Mouse (Mus musculus) MEL (cell line): ENCODE data around the gene Gm5788.
"Not testable (repeated sequence)": the region's sequence is repeated elsewhere in the genome, so short reads cannot be mapped to it uniquely, and the experiment has no call there.

Experiments
- CTCF ChIP-seq, 3 experiments: IDR thresholded peaks in 2 of 3; conservative IDR thresholded peaks in 1 of 3; 2 replicates each; pipeline ENCODE4 v1.5.1; 2011 to 2012; ENCODE audit warnings: low read length in 3 of 3, low read depth in 2 of 3, mild to moderate bottlenecking in 2 of 3, improper control_type of control experiment in 1 of 3, inconsistent platforms in 1 of 3, mixed read lengths in 1 of 3, moderate library complexity in 1 of 3; ENCODE audit not compliant: control insufficient read depth in 1 of 3, insufficient read depth in 1 of 3, poor library complexity in 1 of 3, severe bottlenecking in 1 of 3
- GATA1 ChIP-seq: IDR thresholded peaks from 2 replicates; pipeline ENCODE4 v1.6.1; 2011; ENCODE audit warnings: low read depth, low read length, improper control_type of control experiment
- POLR2A ChIP-seq, 2 experiments: IDR thresholded peaks; 2 replicates each; pipeline ENCODE4 v1.6.1; 2011 to 2012; ENCODE audit warnings: low read length in 2 of 2, mild to moderate bottlenecking in 2 of 2, control low read depth in 1 of 2, improper control_type of control experiment in 1 of 2, low read depth in 1 of 2, moderate library complexity in 1 of 2; ENCODE audit not compliant: control insufficient read depth in 1 of 2, insufficient read depth in 1 of 2, poor library complexity in 1 of 2

DNA sequence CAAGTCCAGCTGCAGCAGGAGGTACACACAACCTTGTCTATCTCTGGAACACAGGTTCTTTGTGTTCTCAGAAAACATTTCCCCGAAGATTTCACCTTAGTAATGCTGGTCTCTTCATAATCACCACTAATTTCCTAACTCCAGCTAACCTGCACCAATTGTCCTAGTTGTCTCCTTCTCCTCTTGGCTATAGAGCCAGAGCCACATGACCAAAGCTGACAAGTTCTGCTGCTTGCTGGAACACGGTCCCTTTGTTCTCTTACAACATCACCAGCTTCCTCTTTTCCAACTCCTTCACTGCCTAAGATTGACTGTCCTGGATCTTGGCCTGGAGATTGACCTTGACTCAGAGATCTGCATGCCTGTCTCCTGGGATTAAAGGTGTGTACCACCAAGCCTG, 5.8 kb upstream of the Gm5788 start:
- not testable (repeated sequence) for TF ChIP-seq POLR2A (IDR thresholded peaks at IDR 0.05; ENCODE audit: control insufficient read depth in 1 of 2, insufficient read depth in 1 of 2, low read depth in 1 of 2, low read length in 2 of 2, poor library complexity in 1 of 2); GATA1; CTCF (IDR thresholded peaks at IDR 0.05 in 2 of 3, conservative IDR thresholded peaks at IDR 0.05 in 1 of 3; ENCODE audit: control insufficient read depth in 1 of 3, insufficient read depth in 1 of 3, low read depth in 2 of 3, low read length in 3 of 3, poor library complexity in 1 of 3, severe bottlenecking in 1 of 3)
